Mouse (Mus musculus): Measurements from ENCODE around the gene 4833427G06Rik. TPM values are rescaled to one million over a fixed set of nuclear protein-coding genes. Genes with fewer than 3 reads are reported as not detected.
"Not testable (repeated sequence)": the region's sequence is repeated elsewhere in the genome, so short reads cannot be mapped to it uniquely, and the experiment has no call there.

Gene 4833427G06Rik
- polyA plus RNA-seq (2014; fragmentation: Nextera tagmentation; extraction: Ambion mirVana) = not detected in 2 replicates

DNA sequence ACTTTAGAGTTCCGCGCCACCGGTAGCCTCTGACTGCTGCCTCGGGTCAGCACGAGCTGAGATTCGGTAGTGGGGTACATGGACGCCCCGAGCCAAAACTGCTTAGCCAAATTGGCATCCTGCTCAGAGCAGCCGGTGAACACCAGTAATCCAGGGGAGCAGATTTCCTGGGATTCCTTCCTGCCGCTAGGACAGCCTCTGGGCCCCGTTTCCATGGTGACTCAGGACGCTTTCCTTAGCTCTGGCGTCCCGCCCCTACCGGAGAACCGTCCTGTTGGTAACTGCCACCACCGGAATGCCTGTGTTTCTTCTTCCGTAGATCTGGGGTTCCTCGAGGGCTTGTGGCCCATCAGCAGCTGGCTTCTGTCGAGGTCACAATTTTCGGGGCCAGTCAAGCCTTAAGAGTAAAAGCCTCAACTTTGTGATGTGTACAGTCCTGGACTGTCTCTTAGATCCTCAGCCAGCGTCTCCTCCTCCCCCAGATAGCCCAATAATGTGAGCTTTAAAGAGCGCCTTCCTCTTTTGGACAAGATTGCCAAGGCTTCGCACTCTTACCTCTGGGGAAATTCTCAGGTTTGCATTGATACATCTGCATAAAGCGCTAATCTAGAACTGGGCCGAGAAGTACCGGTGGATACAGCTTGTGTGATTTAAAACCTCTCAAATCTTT, at the start of gene 4833427G06Rik:
Gene 4833427G06Rik, minus strand, starts transcription at position 323 of the 670 bp plus-strand sequence.
- Histone ChIP-seq H3K4me1 (ENCODE audit: control insufficient read depth, insufficient read depth, low read length) (peaks cover 9% of the 10 kb centered on the region; the same call in 1 of the 2 replicates), H3K9me3 (ENCODE audit: control insufficient read depth, low read length) (no peaks in the 10 kb centered on the region), H3K27me3 (ENCODE audit: control insufficient read depth, insufficient read depth, low read length) (no peaks in the 10 kb centered on the region), H3K36me3 (ENCODE audit: control insufficient read depth, insufficient read depth, low read length) (no peaks in the 10 kb centered on the region), H3K4me3 (ENCODE audit: low read depth, low read length) (no peak within 1 kb of the TSS), H3K4me2 (ENCODE audit: low read depth) (peak within 1 kb of the TSS; percentile 99), H3K27ac (ENCODE audit: low read depth, low read length) (no peak within 1 kb of the TSS), H3K9ac (ENCODE audit: low read length) (no peak within 1 kb of the TSS)
- ATAC-seq (ENCODE audit: insufficient read depth, low FRiP score, low TSS enrichment) (peak; percentile 48; the same call in 1 of the 2 replicates), DNase-seq (ENCODE audit: low spot score) (peak; percentile 81)
- 9% methylated on average over 27 of the region's 27 CpGs for WGBS

GRCm38 (mm10) chr9:51147294-51147693, 45.4 kb upstream of the 4833427G06Rik start:
- Histone ChIP-seq H3K4me3 (ENCODE audit: low read depth, low read length) (no peak overlapping the region), H3K4me2 (ENCODE audit: low read depth) (no peak overlapping the region), H3K27me3 (ENCODE audit: control insufficient read depth, insufficient read depth, low read length) (no peaks in the 10 kb centered on the region), H3K4me1 (ENCODE audit: control insufficient read depth, insufficient read depth, low read length) (no peaks in the 10 kb centered on the region), H3K9me3 (ENCODE audit: control insufficient read depth, low read length) (no peaks in the 10 kb centered on the region), H3K36me3 (ENCODE audit: control insufficient read depth, insufficient read depth, low read length) (no peaks in the 10 kb centered on the region), H3K27ac (ENCODE audit: low read depth, low read length) (no peak overlapping the region), H3K9ac (ENCODE audit: low read length) (no peak overlapping the region)
- WGBS = 82% methylated on average over 5 of the region's 5 CpGs
- no peak for DNase-seq (ENCODE audit: low spot score)
- ATAC-seq (ENCODE audit: insufficient read depth, low FRiP score, low TSS enrichment) = no peak

DNA sequence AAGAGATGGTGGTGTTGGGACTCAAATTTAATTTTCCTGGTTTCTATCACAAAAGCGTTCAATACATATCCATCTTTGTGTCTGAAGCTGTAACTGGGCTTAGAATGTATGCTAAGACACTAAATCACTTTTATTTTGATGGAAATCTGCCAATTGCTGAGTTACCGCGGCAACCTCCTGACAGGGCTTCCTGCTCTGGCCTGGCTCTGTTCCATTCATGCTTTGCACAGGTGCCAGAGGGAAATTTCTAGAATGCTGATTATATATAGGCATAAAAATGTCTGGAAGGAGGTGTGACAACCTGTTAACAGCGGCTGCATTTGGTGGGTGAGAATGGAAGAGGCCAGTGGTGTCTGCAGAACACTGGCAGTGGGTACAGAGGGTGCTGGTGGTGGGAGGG, 44.6 kb upstream of the 4833427G06Rik start:
- Histone ChIP-seq H3K36me3 (ENCODE audit: control insufficient read depth, insufficient read depth, low read length) (no peaks in the 10 kb centered on the region), H3K4me3 (ENCODE audit: low read depth, low read length) (no peak overlapping the region), H3K27me3 (ENCODE audit: control insufficient read depth, insufficient read depth, low read length) (no peaks in the 10 kb centered on the region), H3K4me2 (ENCODE audit: low read depth) (no peak overlapping the region), H3K9me3 (ENCODE audit: control insufficient read depth, low read length) (no peaks in the 10 kb centered on the region), H3K4me1 (ENCODE audit: control insufficient read depth, insufficient read depth, low read length) (no peaks in the 10 kb centered on the region), H3K9ac (ENCODE audit: low read length) (no peak overlapping the region), H3K27ac (ENCODE audit: low read depth, low read length) (no peak overlapping the region)
- 88% methylated on average over 4 of the region's 4 CpGs for WGBS
- ATAC-seq (ENCODE audit: insufficient read depth, low FRiP score, low TSS enrichment) = no peak
- no peak for DNase-seq (ENCODE audit: low spot score)

GRCm38 (mm10) chr9:51144218-51144617, 42.3 kb upstream of the 4833427G06Rik start:
- Histone ChIP-seq H3K4me3 (ENCODE audit: low read depth, low read length) (no peak overlapping the region), H3K9ac (ENCODE audit: low read length) (no peak overlapping the region), H3K9me3 (ENCODE audit: control insufficient read depth, low read length) (no peaks in the 10 kb centered on the region), H3K4me2 (ENCODE audit: low read depth) (no peak overlapping the region), H3K36me3 (ENCODE audit: control insufficient read depth, insufficient read depth, low read length) (no peaks in the 10 kb centered on the region), H3K4me1 (ENCODE audit: control insufficient read depth, insufficient read depth, low read length) (no peaks in the 10 kb centered on the region), H3K27me3 (ENCODE audit: control insufficient read depth, insufficient read depth, low read length) (no peaks in the 10 kb centered on the region), H3K27ac (ENCODE audit: low read depth, low read length) (no peak overlapping the region)
- DNase-seq (ENCODE audit: low spot score) (no peak), ATAC-seq (ENCODE audit: insufficient read depth, low FRiP score, low TSS enrichment) (no peak)
- 71% methylated on average over 6 of the region's 6 CpGs for WGBS

GRCm38 (mm10) chr9:51143437-51143836, 41.6 kb upstream of the 4833427G06Rik start:
- Histone ChIP-seq H3K9me3 (ENCODE audit: control insufficient read depth, low read length) (no peaks in the 10 kb centered on the region), H3K9ac (ENCODE audit: low read length) (no peak overlapping the region), H3K4me1 (ENCODE audit: control insufficient read depth, insufficient read depth, low read length) (no peaks in the 10 kb centered on the region), H3K27ac (ENCODE audit: low read depth, low read length) (no peak overlapping the region), H3K36me3 (ENCODE audit: control insufficient read depth, insufficient read depth, low read length) (no peaks in the 10 kb centered on the region), H3K4me2 (ENCODE audit: low read depth) (no peak overlapping the region), H3K27me3 (ENCODE audit: control insufficient read depth, insufficient read depth, low read length) (no peaks in the 10 kb centered on the region), H3K4me3 (ENCODE audit: low read depth, low read length) (no peak overlapping the region)
- ATAC-seq (ENCODE audit: insufficient read depth, low FRiP score, low TSS enrichment) (no peak), DNase-seq (ENCODE audit: low spot score) (no peak)
- 88% methylated on average over 1 of the region's 1 CpGs for WGBS

GRCm38 (mm10) chr9:51140711-51141110, 38.8 kb upstream of the 4833427G06Rik start:
- ATAC-seq (ENCODE audit: insufficient read depth, low FRiP score, low TSS enrichment) = no peak

DNA sequence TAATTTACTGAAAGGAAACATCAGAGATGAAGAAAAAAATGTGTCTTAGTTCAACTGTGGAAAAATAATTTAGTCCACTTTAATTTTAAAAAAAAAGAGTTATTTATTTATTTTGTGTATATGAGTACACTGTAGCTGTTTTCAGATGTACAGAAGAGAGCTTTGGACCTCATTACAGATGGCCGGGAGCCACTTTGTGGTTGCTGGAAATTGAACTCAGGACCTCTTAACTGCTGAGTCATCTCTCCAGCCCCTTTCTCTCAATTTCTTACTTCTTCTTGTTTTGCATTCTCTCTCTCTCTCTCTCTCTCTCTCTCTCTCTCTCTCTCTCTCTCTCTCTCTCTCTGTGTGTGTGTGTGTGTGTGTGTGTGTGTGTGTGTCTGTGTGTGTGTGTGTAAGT, 37.5 kb upstream of the 4833427G06Rik start:
- H3K4me3 ChIP-seq (ENCODE audit: low read depth, low read length); H3K9me3 ChIP-seq (ENCODE audit: control insufficient read depth, low read length); H3K27ac ChIP-seq (ENCODE audit: low read depth, low read length); DNase-seq (ENCODE audit: low spot score); H3K4me2 ChIP-seq (ENCODE audit: low read depth); H3K9ac ChIP-seq (ENCODE audit: low read length); H3K4me1 ChIP-seq (ENCODE audit: control insufficient read depth, insufficient read depth, low read length); H3K27me3 ChIP-seq (ENCODE audit: control insufficient read depth, insufficient read depth, low read length); ATAC-seq (ENCODE audit: insufficient read depth, low FRiP score, low TSS enrichment); H3K36me3 ChIP-seq (ENCODE audit: control insufficient read depth, insufficient read depth, low read length): not testable (repeated sequence)
- 90% methylated on average over 1 of the region's 1 CpGs for WGBS

More at GRCm38 (mm10) chr9:51140711-51141110, 38.8 kb upstream of the 4833427G06Rik start:
- no peak for DNase-seq (ENCODE audit: low spot score)
- no peaks in the 10 kb centered on the region for H3K9me3 ChIP-seq (ENCODE audit: control insufficient read depth, low read length)
- H3K4me3 ChIP-seq (ENCODE audit: low read depth, low read length) = no peak overlapping the region
- no peaks in the 10 kb centered on the region for H3K36me3 ChIP-seq (ENCODE audit: control insufficient read depth, insufficient read depth, low read length)
- no peak overlapping the region for H3K4me2 ChIP-seq (ENCODE audit: low read depth)
- H3K27me3 ChIP-seq (ENCODE audit: control insufficient read depth, insufficient read depth, low read length) = no peaks in the 10 kb centered on the region
- no peak overlapping the region for H3K9ac ChIP-seq (ENCODE audit: low read length)
- H3K27ac ChIP-seq (ENCODE audit: low read depth, low read length) = no peak overlapping the region
- H3K4me1 ChIP-seq (ENCODE audit: control insufficient read depth, insufficient read depth, low read length) = no peaks in the 10 kb centered on the region
- 85% methylated on average over 3 of the region's 3 CpGs for WGBS

GRCm38 (mm10) chr9:51138301-51138700, 36.4 kb upstream of the 4833427G06Rik start:
- ATAC-seq (ENCODE audit: insufficient read depth, low FRiP score, low TSS enrichment) (no peak), DNase-seq (ENCODE audit: low spot score) (no peak)
- Histone ChIP-seq H3K36me3 (ENCODE audit: control insufficient read depth, insufficient read depth, low read length) (no peaks in the 10 kb centered on the region), H3K27me3 (ENCODE audit: control insufficient read depth, insufficient read depth, low read length) (no peaks in the 10 kb centered on the region), H3K4me2 (ENCODE audit: low read depth) (no peak overlapping the region), H3K4me1 (ENCODE audit: control insufficient read depth, insufficient read depth, low read length) (no peaks in the 10 kb centered on the region), H3K4me3 (ENCODE audit: low read depth, low read length) (no peak overlapping the region), H3K9ac (ENCODE audit: low read length) (no peak overlapping the region), H3K9me3 (ENCODE audit: control insufficient read depth, low read length) (no peaks in the 10 kb centered on the region), H3K27ac (ENCODE audit: low read depth, low read length) (no peak overlapping the region)
- 93% methylated on average over 1 of the region's 1 CpGs for WGBS

GRCm38 (mm10) chr9:51137836-51138235, 36.0 kb upstream of the 4833427G06Rik start:
- 87% methylated on average over 1 of the region's 1 CpGs for WGBS
- Histone ChIP-seq H3K9ac (ENCODE audit: low read length) (no peak overlapping the region), H3K27me3 (ENCODE audit: control insufficient read depth, insufficient read depth, low read length) (no peaks in the 10 kb centered on the region), H3K9me3 (ENCODE audit: control insufficient read depth, low read length) (no peaks in the 10 kb centered on the region), H3K4me1 (ENCODE audit: control insufficient read depth, insufficient read depth, low read length) (no peaks in the 10 kb centered on the region), H3K4me2 (ENCODE audit: low read depth) (no peak overlapping the region), H3K27ac (ENCODE audit: low read depth, low read length) (no peak overlapping the region), H3K36me3 (ENCODE audit: control insufficient read depth, insufficient read depth, low read length) (no peaks in the 10 kb centered on the region), H3K4me3 (ENCODE audit: low read depth, low read length) (no peak overlapping the region)
- no peak for ATAC-seq (ENCODE audit: insufficient read depth, low FRiP score, low TSS enrichment)
- DNase-seq (ENCODE audit: low spot score) = no peak
